Mouse (Mus musculus): Measurements from ENCODE around the gene Cdk9. TPM values are rescaled to one million over a fixed set of nuclear protein-coding genes. Genes with fewer than 3 reads are reported as not detected.

The Cdk9 gene
- polyA plus RNA-seq, 2 experiments: 36.5 to 60.7 TPM

GRCm38 (mm10) chr2:32757056-32757845 is 44.4 kb upstream of the Cdk9 start, which contains the start of gene Tor2a:
TSS of gene Tor2a (plus strand) at chr2:32757234.
- Histone ChIP-seq H3K27me3 (ENCODE audit: control insufficient read depth, insufficient read depth, low read length) (no peaks in the 10 kb centered on the region), H3K36me3 (replicated peaks; ENCODE audit: control insufficient read depth, insufficient read depth, low read depth) (no peaks in the 10 kb centered on the region), H3K27ac (peak within 1 kb of the TSS; percentile 40), H3K4me1 (replicated peaks; ENCODE audit: control insufficient read depth in 2 of 2, insufficient read depth in 2 of 2, low read length in 1 of 2) (no peaks in the 10 kb centered on the region), H3K4me2 (ENCODE audit: low read depth) (peak within 1 kb of the TSS; percentile 97), H3K9me3 (ENCODE audit: control insufficient read depth, low read length) (no peaks in the 10 kb centered on the region), H3K9ac (replicated peaks) (peak within 1 kb of the TSS; percentile 86), H3K4me3 (ENCODE audit: insufficient read depth in 1 of 2, low read depth in 2 of 2, low read length in 2 of 2) (peak within 1 kb of the TSS; percentile 56 to 78)
- ATAC-seq (ENCODE audit: insufficient read depth): peak; percentile 92
- WGBS (ENCODE audit: insufficient replicate concordance): under 1% methylated on average over 66 of the region's 66 CpGs
- TF ChIP-seq CTCF (IDR thresholded peaks at IDR 0.05; ENCODE audit: low read depth) (peak; percentile 97), EP300 (IDR thresholded peaks at IDR 0.05; ENCODE audit: low read depth) (0 out of 2 replicates have a peak, but pooled peaks have one; percentile 7)
- DNase-seq (ENCODE audit: low read depth in 3 of 3, low spot score in 3 of 3): peak; percentile 92 to 95 (median 93)

GRCm38 (mm10) chr2:32756674-32757055 is 43.8 kb upstream of the Cdk9 start:
- Histone ChIP-seq H3K27ac (no peak overlapping the region), H3K9me3 (ENCODE audit: control insufficient read depth, low read length) (no peaks in the 10 kb centered on the region), H3K4me3 (ENCODE audit: insufficient read depth in 1 of 2, low read depth in 2 of 2, low read length in 2 of 2) (peak overlapping the region in 1 of 2 experiments; percentile 78; a peak in 2 of 4 replicates), H3K36me3 (replicated peaks; ENCODE audit: control insufficient read depth, insufficient read depth, low read depth) (no peaks in the 10 kb centered on the region), H3K4me2 (ENCODE audit: low read depth) (peak overlapping the region; percentile 97), H3K27me3 (ENCODE audit: control insufficient read depth, insufficient read depth, low read length) (no peaks in the 10 kb centered on the region), H3K4me1 (replicated peaks; ENCODE audit: control insufficient read depth in 2 of 2, insufficient read depth in 2 of 2, low read length in 1 of 2) (no peaks in the 10 kb centered on the region), H3K9ac (replicated peaks) (no peak overlapping the region)
- 37% methylated on average over 6 of the region's 6 CpGs for WGBS (ENCODE audit: insufficient replicate concordance)
- no peak for TF ChIP-seq CTCF (IDR thresholded peaks at IDR 0.05; ENCODE audit: low read depth)
- TF ChIP-seq EP300 (IDR thresholded peaks at IDR 0.05; ENCODE audit: low read depth): no peak
- ATAC-seq (ENCODE audit: insufficient read depth) (no peak), DNase-seq (ENCODE audit: low read depth in 3 of 3, low spot score in 3 of 3) (no peak)

GRCm38 (mm10) chr2:32752181-32752580 is 39.3 kb upstream of the Cdk9 start:
- ATAC-seq (ENCODE audit: insufficient read depth): no peak
- Histone ChIP-seq H3K4me1 (replicated peaks; ENCODE audit: control insufficient read depth in 2 of 2, insufficient read depth in 2 of 2, low read length in 1 of 2) (no peaks in the 10 kb centered on the region; a peak in 1 of 4 replicates), H3K4me2 (ENCODE audit: low read depth) (peak overlapping the region; percentile 20; the same call in 1 of the 2 replicates), H3K27ac (no peak overlapping the region), H3K27me3 (ENCODE audit: control insufficient read depth, insufficient read depth, low read length) (no peaks in the 10 kb centered on the region), H3K9me3 (ENCODE audit: control insufficient read depth, low read length) (no peaks in the 10 kb centered on the region), H3K9ac (replicated peaks) (no peak overlapping the region), H3K4me3 (ENCODE audit: insufficient read depth in 1 of 2, low read depth in 2 of 2, low read length in 2 of 2) (no peak overlapping the region), H3K36me3 (replicated peaks; ENCODE audit: control insufficient read depth, insufficient read depth, low read depth) (no peaks in the 10 kb centered on the region)
- peak; percentile 37 for TF ChIP-seq CTCF (IDR thresholded peaks at IDR 0.05; ENCODE audit: low read depth)
- no peak for TF ChIP-seq EP300 (IDR thresholded peaks at IDR 0.05; ENCODE audit: low read depth)
- WGBS (ENCODE audit: insufficient replicate concordance): 65% methylated on average over 10 of the region's 10 CpGs
- DNase-seq (ENCODE audit: low read depth in 3 of 3, low spot score in 3 of 3): no peak

GRCm38 (mm10) chr2:32751665-32752033 is 38.8 kb upstream of the Cdk9 start:
- H3K9ac ChIP-seq (replicated peaks): no peak overlapping the region
- H3K4me2 ChIP-seq (ENCODE audit: low read depth): peak overlapping the region; percentile 20
- peak; percentile 10; the same call in 1 of the 2 replicates for ATAC-seq (ENCODE audit: insufficient read depth)
- 67% methylated on average over 9 of the region's 10 CpGs for WGBS (ENCODE audit: insufficient replicate concordance)
- H3K27me3 ChIP-seq (ENCODE audit: control insufficient read depth, insufficient read depth, low read length): no peaks in the 10 kb centered on the region
- TF ChIP-seq CTCF (IDR thresholded peaks at IDR 0.05; ENCODE audit: low read depth) (no peak), EP300 (IDR thresholded peaks at IDR 0.05; ENCODE audit: low read depth) (no peak)
- H3K36me3 ChIP-seq (replicated peaks; ENCODE audit: control insufficient read depth, insufficient read depth, low read depth): no peaks in the 10 kb centered on the region
- H3K9me3 ChIP-seq (ENCODE audit: control insufficient read depth, low read length): no peaks in the 10 kb centered on the region
- H3K4me3 ChIP-seq (ENCODE audit: insufficient read depth in 1 of 2, low read depth in 2 of 2, low read length in 2 of 2): peak overlapping the region; percentile 16 to 29
- H3K27ac ChIP-seq: no peak overlapping the region
- DNase-seq (ENCODE audit: low read depth in 3 of 3, low spot score in 3 of 3): no peak
- H3K4me1 ChIP-seq (replicated peaks; ENCODE audit: control insufficient read depth in 2 of 2, insufficient read depth in 2 of 2, low read length in 1 of 2): no peaks in the 10 kb centered on the region; a peak in 1 of 4 replicates

- peak; percentile 69 for ATAC-seq (ENCODE audit: insufficient read depth)
- Histone ChIP-seq H3K4me1 (replicated peaks; ENCODE audit: control insufficient read depth in 2 of 2, insufficient read depth in 2 of 2, low read length in 1 of 2) (no peaks in the 10 kb centered on the region; a peak in 1 of 4 replicates), H3K4me3 (ENCODE audit: insufficient read depth in 1 of 2, low read depth in 2 of 2, low read length in 2 of 2) (peak overlapping the region; percentile 16 to 29; a peak in 3 of 4 replicates), H3K4me2 (ENCODE audit: low read depth) (peak overlapping the region; percentile 20), H3K27me3 (ENCODE audit: control insufficient read depth, insufficient read depth, low read length) (no peaks in the 10 kb centered on the region), H3K36me3 (replicated peaks; ENCODE audit: control insufficient read depth, insufficient read depth, low read depth) (no peaks in the 10 kb centered on the region), H3K9me3 (ENCODE audit: control insufficient read depth, low read length) (no peaks in the 10 kb centered on the region), H3K9ac (replicated peaks) (no peak overlapping the region), H3K27ac (no peak overlapping the region)
- TF ChIP-seq EP300 (IDR thresholded peaks at IDR 0.05; ENCODE audit: low read depth): no peak
- no peak for TF ChIP-seq CTCF (IDR thresholded peaks at IDR 0.05; ENCODE audit: low read depth)
- WGBS (ENCODE audit: insufficient replicate concordance): 66% methylated on average over 31 of the region's 31 CpGs
- DNase-seq (ENCODE audit: low read depth in 3 of 3, low spot score in 3 of 3): no peak
These were observed 38.2 kb upstream of the Cdk9 start for GRCm38 (mm10) chr2:32750887-32751664.

Measured in liver, embryonic 14.5 days (tissue).